Mouse (Mus musculus) forebrain, embryonic 16.5 days (tissue): ENCODE data around the gene Amot. TPM values are rescaled to one million over a fixed set of nuclear protein-coding genes. Genes with fewer than 3 reads are reported as not detected.

ENCODE experiments used
- ATAC-seq: fragments of 200-750 bp; cut with Nextera tagmentation; 2 replicates; pipeline ENCODE4 v1.8.0; 2017; ENCODE audit warnings: mild to moderate bottlenecking, moderate library complexity
- H3K27ac ChIP-seq: fragments of 300-500 bp; sonication (generic); 2 replicates; pipeline ENCODE4 v1.5.1; 2014; ENCODE audit warnings: low read length, control low read depth
- H3K27me3 ChIP-seq: fragments of 300-500 bp; sonication (generic); replicated peaks from 2 replicates; pipeline ENCODE4 v1.6.1; 2014; ENCODE audit warnings: low read length; ENCODE audit not compliant: control insufficient read depth, insufficient read depth
- H3K36me3 ChIP-seq: fragments of 300-500 bp; sonication (generic); 2 replicates; pipeline ENCODE4 v1.6.1; 2014; ENCODE audit not compliant: control insufficient read depth, insufficient read depth
- H3K4me1 ChIP-seq: fragments of 300-500 bp; sonication (generic); replicated peaks from 2 replicates; pipeline ENCODE4 v1.6.1; 2014; ENCODE audit warnings: low read length; ENCODE audit not compliant: control insufficient read depth, insufficient read depth
- H3K4me2 ChIP-seq: fragments of 300-500 bp; sonication (generic); 2 replicates; pipeline ENCODE4 v1.6.1; 2014; ENCODE audit warnings: mild to moderate bottlenecking, low read length, control low read depth
- H3K4me3 ChIP-seq: fragments of 300-500 bp; sonication (generic); replicated peaks from 2 replicates; pipeline ENCODE4 v1.5.1; 2014; ENCODE audit warnings: mild to moderate bottlenecking, low read length, control low read depth
- H3K9ac ChIP-seq: fragments of 300-500 bp; sonication (generic); replicated peaks from 2 replicates; pipeline ENCODE4 v1.6.1; 2014; ENCODE audit warnings: low read depth, low read length, control low read depth
- H3K9me3 ChIP-seq: fragments of 300-500 bp; sonication (generic); 2 replicates; pipeline ENCODE4 v1.6.1; 2016; ENCODE audit warnings: low read length; ENCODE audit not compliant: control insufficient read depth
- WGBS: fragments of 180-500 bp; shearing (Covaris S2); extraction: QIAGEN DNeasy Blood & Tissue Kit; methylation state at CpG from one replicate; pipeline ENCODE4 v1.1.7; 2014; 5-methylcytosine and 5-hydroxymethylcytosine counted together
- polyA plus RNA-seq: library from polyadenylated mRNA; unstranded; fragments of >200 nt; fragmentation: Nextera tagmentation; extraction: Ambion mirVana; gene quantifications from 2 replicates; pipeline ENCODE4 v1.2.1, GENCODE M21; 2015

The Amot gene
- polyA plus RNA-seq, 1 experiment from 2014 or later = 10.2 TPM

DNA sequence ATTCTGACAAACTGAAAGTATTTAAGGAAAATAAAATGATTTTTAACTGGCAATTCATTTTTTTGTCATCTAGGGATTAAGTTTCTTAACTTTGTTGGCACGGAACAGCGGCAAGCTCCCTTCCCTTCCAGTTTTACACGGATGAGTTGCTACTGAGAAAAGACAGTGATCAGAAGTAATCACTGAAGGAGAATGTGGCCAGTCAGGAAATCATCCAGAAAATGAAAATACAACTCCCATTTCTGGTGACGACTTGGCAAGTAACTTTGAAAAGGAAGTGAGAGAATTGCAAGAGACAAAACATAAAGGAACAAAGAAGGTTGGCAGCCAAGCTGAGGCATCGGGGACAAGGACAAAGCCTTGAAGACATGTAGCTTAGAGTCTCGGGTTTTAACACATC lies 93.6 kb downstream of the Amot start:
- no peak overlapping the region for H3K4me2 ChIP-seq

GRCm38 (mm10) chrX:145406052-145406451 lies 98.9 kb downstream of the Amot start:
- ATAC-seq = no peak
- 70% methylated on average over 4 of the region's 4 CpGs for WGBS
- no peak overlapping the region for H3K27ac ChIP-seq
- H3K9ac ChIP-seq = no peak overlapping the region
- no peaks in the 10 kb centered on the region for H3K4me1 ChIP-seq
- H3K4me3 ChIP-seq = no peak overlapping the region
- H3K4me2 ChIP-seq = no peak overlapping the region
- no peaks in the 10 kb centered on the region for H3K27me3 ChIP-seq
- no peaks in the 10 kb centered on the region for H3K36me3 ChIP-seq
- no peaks in the 10 kb centered on the region for H3K9me3 ChIP-seq

More for the DNA sequence above, 93.6 kb downstream of the Amot start:
- Histone ChIP-seq H3K36me3 (no peaks in the 10 kb centered on the region), H3K9ac (no peak overlapping the region), H3K9me3 (no peaks in the 10 kb centered on the region), H3K27me3 (no peaks in the 10 kb centered on the region), H3K27ac (no peak overlapping the region), H3K4me1 (no peaks in the 10 kb centered on the region), H3K4me3 (no peak overlapping the region)
- WGBS = 22% methylated on average over 6 of the region's 6 CpGs
- ATAC-seq = no peak

DNA sequence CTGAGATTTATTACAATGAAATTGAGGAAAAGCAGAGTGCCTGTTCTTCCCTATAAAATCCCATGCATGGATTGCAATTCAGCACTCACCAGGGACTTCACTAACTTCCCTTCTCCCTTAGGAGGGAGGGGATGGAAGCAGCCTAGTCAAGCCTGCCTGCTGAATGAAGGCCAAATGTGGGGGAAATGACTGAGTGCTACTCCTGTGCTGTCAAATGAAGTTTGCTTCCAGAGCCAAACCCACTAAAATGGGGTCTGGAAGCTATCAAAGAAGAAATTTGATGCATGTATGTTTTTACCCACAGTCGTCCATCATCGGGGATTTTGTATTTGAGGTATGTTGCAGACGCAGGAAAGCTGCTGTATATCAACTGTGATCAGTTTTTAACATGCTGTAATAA lies 103.1 kb downstream of the Amot start:
- H3K36me3 ChIP-seq = no peaks in the 10 kb centered on the region
- H3K4me1 ChIP-seq = no peaks in the 10 kb centered on the region
- no peak overlapping the region for H3K4me2 ChIP-seq
- no peak for ATAC-seq
- H3K4me3 ChIP-seq = no peak overlapping the region
- H3K27me3 ChIP-seq = no peaks in the 10 kb centered on the region
- no peaks in the 10 kb centered on the region for H3K9me3 ChIP-seq
- WGBS = 77% methylated on average over 3 of the region's 3 CpGs
- H3K9ac ChIP-seq = no peak overlapping the region
- no peak overlapping the region for H3K27ac ChIP-seq

- H3K27me3 ChIP-seq = no peaks in the 10 kb centered on the region
- no peaks in the 10 kb centered on the region for H3K4me1 ChIP-seq
- H3K4me2 ChIP-seq = no peak overlapping the region
- H3K4me3 ChIP-seq = no peak overlapping the region
- 9% methylated on average over 1 of the region's 1 CpGs for WGBS
- H3K36me3 ChIP-seq = no peaks in the 10 kb centered on the region
- H3K9ac ChIP-seq = no peak overlapping the region
- no peak for ATAC-seq
- H3K9me3 ChIP-seq = no peaks in the 10 kb centered on the region
- no peak overlapping the region for H3K27ac ChIP-seq
Observed at GRCm38 (mm10) chrX:145399236-145399635, 105.7 kb downstream of the Amot start.

Other genes with a start within 250 kb of the Amot start
- gene Lhfpl1, start 156.1 kb downstream of the Amot start, polyA plus RNA-seq = 0.20 TPM in 1 of 2 replicates, not detected in the other